Mouse (Mus musculus) left cerebral cortex, postnatal 4 days (tissue): ENCODE results near the gene Pde3a. TPM values are rescaled to one million over a fixed set of nuclear protein-coding genes. Genes with fewer than 3 reads are reported as not detected.

Source experiments
- DNase-seq: peaks from one replicate; pipeline ENCODE4 v3.0.0-alpha.2; 2022
- intact Hi-C: fragments of 180-260 bp; cut with DNase I; formaldehyde crosslinking; loops from one replicate; pipeline ENCODE4 v1.15.1; 2025
- total RNA-seq, 2 experiments: library from RNA; stranded (reverse); gene quantifications; 2 replicates each; pipeline ENCODE4 v1.2.3; 2021

Gene Pde3a
- total RNA-seq, 2 experiments from 2014 or later: 2.3 to 3.2 TPM

DNA sequence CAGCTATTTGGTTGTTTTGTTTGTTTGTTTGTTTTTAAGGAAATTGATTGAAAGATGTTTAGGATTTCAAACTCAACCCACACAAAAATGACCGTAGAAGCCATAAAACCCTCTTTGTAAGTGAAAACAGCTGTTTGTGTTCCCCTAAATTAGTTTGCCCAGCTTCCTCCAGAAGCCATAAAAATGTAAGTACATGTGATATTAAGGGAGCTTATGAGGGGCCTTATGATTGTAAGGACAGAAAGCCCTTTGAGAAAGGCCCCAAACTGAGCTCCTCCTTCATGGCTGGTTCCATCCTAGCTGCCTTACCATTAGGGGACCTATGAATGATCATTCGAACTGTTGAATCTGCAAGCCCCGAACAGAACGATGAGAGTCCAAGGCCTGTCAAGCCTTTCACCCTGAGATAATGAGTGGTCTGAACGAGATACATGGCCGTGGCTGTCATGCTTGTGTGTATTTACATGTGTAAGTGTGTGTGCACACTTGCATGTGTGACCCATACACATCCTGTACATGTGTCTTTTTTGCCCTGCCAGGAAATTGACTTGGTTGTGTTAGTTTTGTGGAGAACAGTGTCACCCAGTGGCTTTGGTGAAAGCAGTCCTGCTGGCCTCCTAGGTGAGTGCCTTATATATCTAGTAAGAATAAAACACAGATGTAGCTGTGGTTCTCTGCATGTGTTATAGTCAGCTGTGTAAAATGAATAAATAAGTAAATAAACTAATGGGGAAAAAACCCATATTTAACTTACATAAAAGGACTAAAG is 8.5 kb downstream of the Pde3a start:
- DNase-seq: no peak
- intact Hi-C loops: loop anchor here (10.0 kb wide), 1 partner anchor 493 kb away; no protein-coding TSS in a partner anchor

- intact Hi-C loops: no loop called here
- no peak for DNase-seq
Observed at GRCm38 (mm10) chr6:141265257-141265656, 16.2 kb downstream of the Pde3a start.

GRCm38 (mm10) chr6:141267888-141268570 is 19.0 kb downstream of the Pde3a start:
- intact Hi-C loops: no loop called here
- DNase-seq: no peak

- DNase-seq: no peak
- intact Hi-C loops: no loop called here
Observed at GRCm38 (mm10) chr6:141268871-141269270, 19.8 kb downstream of the Pde3a start.

- intact Hi-C loops: no loop called here
- DNase-seq: no peak
Observed at GRCm38 (mm10) chr6:141271133-141271532, 22.1 kb downstream of the Pde3a start.

- DNase-seq: no peak
- intact Hi-C loops: no loop called here
Observed at GRCm38 (mm10) chr6:141271579-141271978, 22.5 kb downstream of the Pde3a start.

DNA sequence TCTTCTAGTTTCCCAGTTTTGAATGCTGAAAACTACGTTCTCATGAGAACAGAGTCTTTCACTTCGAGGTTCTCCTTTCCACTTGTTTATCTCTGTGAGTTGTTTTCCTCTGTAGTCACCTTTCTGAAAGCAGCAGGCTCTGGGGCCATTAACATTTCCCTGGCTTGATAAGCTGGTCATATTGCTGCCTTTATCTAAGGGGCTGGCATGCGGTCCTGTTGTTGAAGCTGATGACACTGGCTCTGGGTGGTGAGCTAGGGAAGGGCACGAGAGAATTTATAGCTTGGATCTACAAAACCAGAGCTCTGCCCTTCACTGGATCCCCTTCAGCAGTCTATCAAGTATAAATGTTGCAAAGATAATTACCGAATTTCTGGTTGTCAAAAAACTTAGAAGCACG is 24.6 kb downstream of the Pde3a start:
- intact Hi-C loops: no loop called here
- no peak for DNase-seq

GRCm38 (mm10) chr6:141281685-141282084 is 32.6 kb downstream of the Pde3a start:
- DNase-seq: peak; percentile 8
- intact Hi-C loops: no loop called here

DNA sequence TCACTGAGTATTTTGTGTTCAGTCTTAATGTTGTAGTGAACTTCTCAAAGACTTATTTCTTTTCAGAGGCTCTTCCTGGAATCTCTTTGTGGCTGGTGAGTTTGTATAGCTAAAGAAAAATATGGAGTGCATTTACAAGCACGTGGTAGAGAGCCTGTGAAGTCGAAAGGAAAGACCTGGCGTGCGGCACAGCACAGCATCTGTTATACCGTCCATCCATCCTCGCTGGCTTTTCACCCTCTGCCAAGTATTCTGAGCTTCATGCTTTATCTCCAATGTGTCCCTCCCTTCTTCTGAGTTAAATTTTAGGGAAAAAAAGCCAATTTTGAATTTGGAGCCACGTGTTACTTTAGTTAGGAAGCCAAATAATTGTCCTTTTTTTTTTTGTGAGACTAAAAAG is 33.7 kb downstream of the Pde3a start:
- intact Hi-C loops: no loop called here
- DNase-seq: peak; percentile 32

- intact Hi-C loops: no loop called here
Observed at GRCm38 (mm10) chr6:141291195-141291594, 42.1 kb downstream of the Pde3a start.

DNA sequence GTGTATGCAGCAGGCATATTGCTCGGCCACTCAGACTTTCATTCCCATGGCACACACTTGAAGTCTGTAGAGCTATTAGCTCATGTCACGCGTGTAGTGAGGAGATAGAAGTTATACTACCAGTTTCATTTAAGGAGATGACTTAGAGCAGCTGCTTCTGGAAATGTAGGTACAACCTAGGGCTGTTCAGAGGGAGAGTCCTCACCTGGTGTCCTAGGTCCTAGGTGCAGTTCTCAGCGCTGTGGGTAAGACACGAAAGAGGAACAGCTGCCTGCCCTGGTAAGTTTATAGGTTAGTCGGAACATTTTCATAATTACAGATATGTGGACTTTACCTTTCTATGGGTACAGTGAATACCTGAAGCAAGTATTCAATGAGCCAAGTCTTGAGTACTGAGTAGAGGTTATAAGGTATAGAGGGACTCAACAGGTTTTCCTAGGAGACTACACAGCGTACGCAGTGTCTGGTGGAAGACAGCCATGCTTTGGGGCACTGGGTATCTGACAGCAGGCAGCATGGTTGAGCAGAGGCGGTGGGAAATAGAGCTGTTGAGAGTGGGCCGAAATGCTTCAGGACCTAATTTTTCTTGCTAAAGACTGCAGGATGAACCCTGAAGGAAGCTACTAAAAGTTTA is 43.9 kb downstream of the Pde3a start:
- intact Hi-C loops: no loop called here
- no peak for DNase-seq

More at GRCm38 (mm10) chr6:141291195-141291594, 42.1 kb downstream of the Pde3a start:
- DNase-seq: no peak

- no peak for DNase-seq
- intact Hi-C loops: no loop called here
Observed at GRCm38 (mm10) chr6:141293460-141293853, 44.4 kb downstream of the Pde3a start.

- no peak for DNase-seq
- intact Hi-C loops: no loop called here
Observed at GRCm38 (mm10) chr6:141295264-141295663, 46.2 kb downstream of the Pde3a start.

GRCm38 (mm10) chr6:141301750-141302748 is 53.0 kb downstream of the Pde3a start:
- intact Hi-C loops: no loop called here
- no peak for DNase-seq

GRCm38 (mm10) chr6:141302842-141303241 is 53.8 kb downstream of the Pde3a start:
- no peak for DNase-seq

DNA sequence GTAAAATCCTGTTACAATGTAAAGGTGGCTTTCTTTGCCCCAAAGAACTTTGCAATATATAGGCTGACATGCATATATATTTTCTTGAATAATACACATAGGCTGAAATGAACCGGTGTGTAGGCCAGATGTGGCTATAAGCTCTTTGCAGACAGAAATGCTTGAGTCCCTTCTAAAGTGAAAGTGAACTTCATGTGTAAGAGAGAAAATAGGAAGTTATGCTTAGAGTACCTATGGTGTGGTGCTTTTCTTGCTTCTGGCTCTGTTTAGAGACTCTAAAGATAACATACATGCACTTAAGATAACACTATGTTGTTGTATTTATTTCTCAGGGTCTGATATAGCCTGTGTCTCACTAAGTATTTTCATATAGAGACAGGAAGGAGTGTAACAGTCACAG is 58.3 kb downstream of the Pde3a start:
- DNase-seq: no peak
- intact Hi-C loops: no loop called here

More at GRCm38 (mm10) chr6:141302842-141303241, 53.8 kb downstream of the Pde3a start:
- intact Hi-C loops: no loop called here

- intact Hi-C loops: no loop called here
- DNase-seq: no peak
Observed at GRCm38 (mm10) chr6:141308451-141308850, 59.4 kb downstream of the Pde3a start.

GRCm38 (mm10) chr6:141309872-141310271 is 60.8 kb downstream of the Pde3a start:
- intact Hi-C loops: no loop called here
- no peak for DNase-seq

DNA sequence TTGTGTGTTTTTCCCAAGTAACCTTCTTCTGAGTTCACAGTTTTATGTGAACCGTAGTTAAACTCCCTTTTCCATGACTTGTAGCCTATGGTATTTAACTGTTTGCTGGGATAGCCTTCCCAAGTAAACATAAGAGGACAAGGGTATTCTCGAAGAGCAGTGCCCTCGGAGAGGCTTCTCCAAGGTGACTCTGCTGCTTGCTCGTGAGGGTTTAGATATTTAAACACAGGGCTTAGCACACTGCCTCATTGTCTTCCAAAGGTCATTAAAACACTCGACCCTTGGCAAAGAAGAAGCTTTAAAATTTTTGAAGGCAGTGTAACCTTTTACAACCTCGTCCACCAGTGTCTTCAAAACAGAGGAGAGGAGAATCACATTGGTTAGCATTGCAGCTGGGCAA is 61.3 kb downstream of the Pde3a start:
- intact Hi-C loops: no loop called here
- DNase-seq: no peak

- intact Hi-C loops: no loop called here
- no peak for DNase-seq
Observed at GRCm38 (mm10) chr6:141311615-141312014, 62.5 kb downstream of the Pde3a start.
